Mouse (Mus musculus) limb, embryonic 12.5 days (tissue): ENCODE data around the gene Gdf1. TPM values are rescaled to one million over a fixed set of nuclear protein-coding genes. Genes with fewer than 3 reads are reported as not detected.
A peak's percentile ranks its signal among the peaks of the same experiment; 100 is the strongest.

Experiments
- ATAC-seq: fragments of 200-750 bp; cut with Nextera tagmentation; 2 replicates; pipeline ENCODE4 v1.8.0; 2017; ENCODE audit warnings: low read depth, moderate TSS enrichment; ENCODE audit not compliant: insufficient number of reproducible peaks, insufficient read depth, low FRiP score, low TSS enrichment
- H3K27ac ChIP-seq: fragments of 300-500 bp; sonication (generic); 2 replicates; pipeline ENCODE4 v1.5.1; 2016; ENCODE audit warnings: mild to moderate bottlenecking, moderate library complexity
- H3K27me3 ChIP-seq: fragments of 300-500 bp; sonication (generic); 2 replicates; pipeline ENCODE4 v1.6.1; 2016; ENCODE audit warnings: mild to moderate bottlenecking, moderate library complexity
- H3K36me3 ChIP-seq: fragments of 300-500 bp; sonication (generic); 2 replicates; pipeline ENCODE4 v1.6.1; 2016; ENCODE audit warnings: mild to moderate bottlenecking, moderate library complexity
- H3K4me1 ChIP-seq: fragments of 300-500 bp; sonication (generic); replicated peaks from 2 replicates; pipeline ENCODE4 v1.6.1; 2016
- H3K4me2 ChIP-seq: fragments of 300-500 bp; sonication (generic); 2 replicates; pipeline ENCODE4 v1.6.1; 2016; ENCODE audit warnings: mild to moderate bottlenecking, moderate library complexity
- H3K4me3 ChIP-seq: fragments of 300-500 bp; sonication (generic); replicated peaks from 2 replicates; pipeline ENCODE4 v1.5.1; 2016; ENCODE audit warnings: mild to moderate bottlenecking
- H3K9ac ChIP-seq: fragments of 300-500 bp; sonication (generic); replicated peaks from 2 replicates; pipeline ENCODE4 v1.6.1; 2016; ENCODE audit warnings: mild to moderate bottlenecking, moderate library complexity
- H3K9me3 ChIP-seq: fragments of 300-500 bp; sonication (generic); 2 replicates; pipeline ENCODE4 v1.6.1; 2016; ENCODE audit warnings: mild to moderate bottlenecking, moderate library complexity
- WGBS: fragments of 180-500 bp; shearing (Covaris S2); methylation state at CpG from one replicate; pipeline ENCODE4 v1.1.7; 2016; 5-methylcytosine and 5-hydroxymethylcytosine counted together
- polyA plus RNA-seq: library from polyadenylated mRNA; unstranded; fragments of >200 nt; fragmentation: Nextera tagmentation; extraction: Ambion mirVana; gene quantifications from 2 replicates; pipeline ENCODE4 v1.2.1, GENCODE M21; 2016

The Gdf1 gene
- polyA plus RNA-seq, 1 experiment from 2014 or later = 3.7 TPM

DNA sequence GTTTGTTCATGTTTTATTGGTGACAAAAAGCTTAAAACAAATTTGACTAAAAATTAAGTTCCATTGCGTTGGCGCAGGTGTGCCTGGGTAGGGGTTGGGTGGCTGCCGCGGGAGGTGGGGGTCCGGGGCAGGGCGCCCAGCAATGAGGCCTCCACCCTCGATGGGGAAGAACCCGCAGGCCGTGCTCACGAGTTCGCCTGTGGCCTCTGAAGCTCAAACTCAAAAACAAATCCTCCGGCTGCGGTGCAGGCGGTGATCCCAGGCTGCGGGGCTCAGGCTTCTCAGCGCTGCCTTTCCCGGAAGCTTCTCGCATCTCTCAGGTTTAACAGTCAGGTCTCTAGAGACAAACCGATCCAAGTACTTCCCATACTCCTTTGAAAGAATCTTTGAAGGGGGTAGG, 1.9 kb downstream of the Gdf1 start:
- WGBS = 67% methylated on average over 19 of the region's 19 CpGs
- H3K9ac ChIP-seq = no peak overlapping the region
- H3K4me1 ChIP-seq = peaks cover 34% of the 10 kb centered on the region
- H3K9me3 ChIP-seq = no peaks in the 10 kb centered on the region
- peaks cover 24% of the 10 kb centered on the region for H3K27me3 ChIP-seq
- no peak overlapping the region for H3K4me2 ChIP-seq
- ATAC-seq = no peak
- no peak overlapping the region; the same call in 1 of the 2 replicates for H3K27ac ChIP-seq
- 0 out of 2 replicates have a peak overlapping the region, but pooled peaks have one; percentile 23 for H3K4me3 ChIP-seq
- peaks cover 70% of the 10 kb centered on the region for H3K36me3 ChIP-seq

DNA sequence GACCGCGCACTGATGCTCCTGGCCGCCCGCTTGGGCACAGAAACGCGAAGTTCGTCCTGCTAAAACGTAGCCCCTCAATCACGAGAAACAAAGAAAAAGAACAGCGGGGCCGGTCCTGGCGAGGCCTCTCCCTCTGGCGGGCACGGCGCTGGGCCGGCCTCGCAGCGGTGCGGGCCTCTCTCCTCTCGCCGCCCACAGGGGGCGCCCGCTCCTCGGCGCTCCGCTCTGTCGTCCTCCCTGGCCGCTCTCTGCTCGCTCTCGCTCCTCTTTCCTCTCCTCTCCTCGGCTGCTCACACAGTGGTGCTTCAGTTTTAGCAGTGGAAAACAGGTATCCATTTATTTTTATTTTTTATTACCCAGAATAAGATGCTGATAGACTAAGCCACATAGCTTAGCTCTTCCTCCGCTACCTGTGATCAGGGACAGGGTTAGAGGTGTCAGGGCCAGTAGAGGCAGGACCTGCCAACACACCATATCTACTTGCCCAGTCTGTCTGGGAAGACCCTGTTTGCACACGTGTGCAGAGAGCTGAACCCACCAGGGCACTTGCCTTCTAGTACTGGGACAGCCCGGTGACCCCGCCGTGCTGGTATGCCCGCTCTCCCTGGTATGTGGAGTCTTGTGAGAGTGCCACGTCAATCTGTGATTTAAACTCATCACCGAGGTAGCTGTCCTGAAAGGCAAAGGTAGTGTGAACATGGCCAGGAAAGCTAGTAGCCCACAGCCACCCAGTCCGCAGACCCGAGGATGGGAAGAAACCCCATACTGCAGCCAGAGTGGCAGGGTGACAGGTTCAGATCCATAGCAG, 2.7 kb downstream of the Gdf1 start:
- H3K4me1 ChIP-seq = peaks cover 34% of the 10 kb centered on the region
- peaks cover 76% of the 10 kb centered on the region for H3K36me3 ChIP-seq
- no peak overlapping the region for H3K9ac ChIP-seq
- no peak overlapping the region for H3K4me2 ChIP-seq
- peak overlapping the region; percentile 64; the same call in 1 of the 2 replicates for H3K27ac ChIP-seq
- ATAC-seq = peak; percentile 62
- H3K9me3 ChIP-seq = no peaks in the 10 kb centered on the region
- WGBS = 24% methylated on average over 41 of the region's 41 CpGs
- no peak overlapping the region for H3K4me3 ChIP-seq
- peaks cover 24% of the 10 kb centered on the region for H3K27me3 ChIP-seq

DNA sequence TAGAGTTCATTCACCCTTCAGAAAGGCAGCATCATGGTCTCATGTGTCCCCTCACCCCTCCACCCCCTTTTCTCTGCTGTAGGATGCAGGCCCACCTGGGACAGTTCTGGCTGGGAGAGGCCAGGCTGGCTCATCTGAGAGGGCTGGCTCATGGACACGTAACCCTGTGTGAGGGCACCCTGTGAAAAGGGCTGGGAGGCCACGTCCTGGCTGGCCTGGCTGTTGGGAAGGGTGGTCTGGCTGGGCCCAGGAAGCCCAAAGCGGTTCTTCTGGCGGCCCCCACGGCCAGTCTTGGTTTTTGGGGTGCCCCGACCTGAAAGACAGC, 3.2 kb downstream of the Gdf1 start:
- no peak for ATAC-seq
- H3K27me3 ChIP-seq = peaks cover 24% of the 10 kb centered on the region
- 96% methylated on average over 6 of the region's 6 CpGs for WGBS
- peaks cover 79% of the 10 kb centered on the region for H3K36me3 ChIP-seq
- H3K27ac ChIP-seq = no peak overlapping the region
- peaks cover 34% of the 10 kb centered on the region for H3K4me1 ChIP-seq
- H3K4me3 ChIP-seq = no peak overlapping the region
- H3K4me2 ChIP-seq = no peak overlapping the region
- no peaks in the 10 kb centered on the region for H3K9me3 ChIP-seq
- H3K9ac ChIP-seq = no peak overlapping the region

DNA sequence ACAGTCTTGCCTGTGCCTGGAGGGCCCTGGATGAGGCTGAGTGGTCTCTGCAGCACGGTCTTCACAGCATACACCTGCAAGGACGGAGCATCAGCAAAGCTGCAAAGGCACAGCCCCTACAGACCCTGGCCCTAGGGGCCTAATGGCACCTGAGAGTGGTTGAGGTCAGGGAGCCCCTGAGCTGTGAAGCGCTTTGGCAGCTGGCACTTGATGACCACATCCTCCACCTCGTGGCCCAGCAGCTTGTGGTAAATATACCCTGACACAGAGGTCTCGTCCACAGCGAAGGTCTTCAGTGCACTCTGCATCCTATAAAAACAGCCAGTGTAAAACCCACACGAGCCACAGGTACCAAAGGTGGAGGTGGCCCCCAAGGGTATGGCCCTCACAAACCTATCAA, 9.3 kb downstream of the Gdf1 start:
- WGBS = 90% methylated on average over 7 of the region's 7 CpGs
- Histone ChIP-seq H3K4me2 (no peak overlapping the region), H3K36me3 (peaks cover 99% of the 10 kb centered on the region), H3K27me3 (no peaks in the 10 kb centered on the region), H3K9ac (no peak overlapping the region), H3K9me3 (no peaks in the 10 kb centered on the region), H3K27ac (no peak overlapping the region), H3K4me3 (no peak overlapping the region), H3K4me1 (peaks cover 13% of the 10 kb centered on the region)
- ATAC-seq = no peak

DNA sequence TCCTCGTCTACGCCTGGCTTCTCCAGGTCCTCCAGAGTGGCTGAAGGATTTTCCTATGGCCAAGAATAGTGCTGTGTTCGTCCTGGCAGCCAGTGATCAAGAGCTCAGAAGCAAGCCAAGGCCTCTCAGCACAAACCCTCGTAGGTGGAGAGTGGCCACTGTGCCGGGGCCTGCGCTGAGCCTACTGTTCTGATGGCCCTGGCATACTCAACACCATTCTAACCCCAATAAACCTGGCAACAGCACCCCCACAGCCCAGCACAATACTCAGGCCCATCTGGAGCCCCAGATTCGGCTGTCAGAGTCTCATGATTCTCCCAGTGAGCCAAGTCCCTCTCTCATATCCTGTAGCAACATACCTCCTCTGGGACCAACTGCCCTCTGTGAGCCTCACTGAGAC, 11.0 kb downstream of the Gdf1 start:
- ATAC-seq = no peak
- H3K9ac ChIP-seq = no peak overlapping the region
- H3K9me3 ChIP-seq = no peaks in the 10 kb centered on the region
- H3K4me2 ChIP-seq = no peak overlapping the region
- 85% methylated on average over 7 of the region's 7 CpGs for WGBS
- no peak overlapping the region for H3K4me3 ChIP-seq
- no peak overlapping the region for H3K27ac ChIP-seq
- H3K36me3 ChIP-seq = peaks cover 91% of the 10 kb centered on the region
- no peaks in the 10 kb centered on the region for H3K27me3 ChIP-seq
- H3K4me1 ChIP-seq = peaks cover 25% of the 10 kb centered on the region

DNA sequence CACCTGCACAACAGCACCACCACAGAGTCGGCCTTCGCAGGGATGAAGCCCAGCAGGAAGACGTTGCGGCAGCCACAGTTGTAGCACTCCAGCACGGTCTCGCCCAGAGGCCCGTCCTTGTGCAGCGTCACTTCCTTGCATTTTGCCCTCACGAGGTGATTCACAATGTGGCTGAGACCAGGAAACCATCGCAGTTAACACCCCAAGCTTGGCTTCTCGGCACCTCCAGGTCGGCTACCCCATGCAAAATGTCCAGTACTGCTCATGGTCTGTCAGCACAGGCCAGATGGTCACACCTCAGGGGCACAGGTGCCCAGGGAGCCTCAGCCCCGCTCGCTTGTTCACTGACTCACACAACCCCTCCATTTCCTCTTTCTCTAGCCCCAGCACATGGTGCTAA, 12.4 kb downstream of the Gdf1 start:
- Histone ChIP-seq H3K27me3 (no peaks in the 10 kb centered on the region), H3K4me2 (no peak overlapping the region), H3K27ac (no peak overlapping the region), H3K9me3 (no peaks in the 10 kb centered on the region), H3K9ac (no peak overlapping the region), H3K36me3 (peaks cover 87% of the 10 kb centered on the region), H3K4me1 (peaks cover 25% of the 10 kb centered on the region), H3K4me3 (no peak overlapping the region)
- WGBS = 84% methylated on average over 14 of the region's 14 CpGs
- ATAC-seq = no peak

DNA sequence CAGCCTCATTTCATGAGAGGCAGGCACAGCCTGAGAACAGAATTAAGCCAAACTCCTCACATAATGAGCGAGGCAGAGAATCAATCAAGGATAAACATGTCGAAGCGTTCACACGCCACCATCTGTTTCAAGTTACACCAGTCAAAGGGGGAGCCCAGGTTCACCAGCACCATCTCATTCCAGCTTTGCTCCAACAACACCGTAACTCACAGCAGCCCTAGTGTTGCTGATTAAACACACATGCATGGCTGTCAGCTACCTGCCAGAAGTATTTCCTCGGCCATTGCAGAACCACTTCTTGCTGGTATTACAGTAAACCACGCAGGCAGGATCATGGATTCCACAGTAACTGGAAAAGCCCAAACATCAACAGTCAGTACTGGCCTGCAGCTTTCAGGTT, 13.5 kb downstream of the Gdf1 start:
- H3K27ac ChIP-seq = peak overlapping the region; percentile 64
- no peaks in the 10 kb centered on the region for H3K9me3 ChIP-seq
- no peak overlapping the region for H3K9ac ChIP-seq

DNA sequence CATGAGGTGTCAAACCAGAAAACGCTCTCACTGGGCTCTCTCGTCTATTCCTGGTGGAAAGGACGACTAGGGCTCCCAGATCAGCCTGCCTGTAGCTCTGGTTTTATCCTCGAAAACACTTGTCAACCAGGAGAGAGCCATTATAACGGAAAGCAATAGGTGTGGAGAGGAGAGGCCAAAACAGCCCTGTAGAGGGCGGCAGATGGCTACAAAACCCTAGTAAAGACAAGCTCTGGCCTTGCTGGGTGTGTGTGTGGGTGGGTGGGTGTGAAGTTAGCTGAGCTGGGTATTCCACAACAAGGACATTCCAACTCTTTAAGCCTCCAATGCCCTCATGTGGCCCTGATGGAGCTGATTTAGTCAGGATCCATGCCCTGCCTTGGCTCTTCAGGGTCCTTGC, 14.1 kb downstream of the Gdf1 start:
- Histone ChIP-seq H3K4me1 (peaks cover 34% of the 10 kb centered on the region), H3K9me3 (no peaks in the 10 kb centered on the region), H3K4me2 (no peak overlapping the region), H3K36me3 (peaks cover 84% of the 10 kb centered on the region), H3K4me3 (no peak overlapping the region), H3K27ac (peak overlapping the region; percentile 64), H3K27me3 (no peaks in the 10 kb centered on the region), H3K9ac (no peak overlapping the region)
- no peak for ATAC-seq
- WGBS = 47% methylated on average over 6 of the region's 6 CpGs

More for the DNA sequence above, 13.5 kb downstream of the Gdf1 start:
- Histone ChIP-seq H3K36me3 (peaks cover 84% of the 10 kb centered on the region), H3K4me2 (no peak overlapping the region), H3K27me3 (no peaks in the 10 kb centered on the region), H3K4me3 (no peak overlapping the region), H3K4me1 (peaks cover 28% of the 10 kb centered on the region)
- WGBS = 24% methylated on average over 7 of the region's 7 CpGs
- peak; percentile 28; the same call in 1 of the 2 replicates for ATAC-seq

DNA sequence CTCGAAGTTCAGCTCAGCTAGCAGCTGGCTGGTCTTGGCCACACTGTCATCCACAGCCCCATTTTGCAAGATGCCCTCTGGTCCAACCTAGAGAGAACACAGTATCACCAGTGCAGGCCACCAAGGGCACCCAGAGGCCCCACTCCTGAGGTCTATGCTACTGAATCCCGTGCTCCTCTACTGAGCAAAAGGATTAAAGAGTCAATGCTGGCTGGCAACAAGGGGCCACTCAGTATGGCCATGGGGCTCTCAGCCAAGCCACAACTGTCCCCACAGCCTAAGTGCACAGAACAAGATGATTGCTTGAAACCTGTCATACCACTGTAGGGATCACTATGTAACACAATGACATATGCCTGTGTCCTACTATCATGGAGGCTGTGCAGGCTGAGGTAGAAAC, 14.7 kb downstream of the Gdf1 start:
- peaks cover 84% of the 10 kb centered on the region for H3K36me3 ChIP-seq
- peaks cover 40% of the 10 kb centered on the region for H3K4me1 ChIP-seq
- ATAC-seq = no peak
- H3K27me3 ChIP-seq = no peaks in the 10 kb centered on the region
- H3K9me3 ChIP-seq = no peaks in the 10 kb centered on the region
- H3K27ac ChIP-seq = peak overlapping the region; percentile 64
- no peak overlapping the region; the same call in 1 of the 2 replicates for H3K9ac ChIP-seq
- no peak overlapping the region for H3K4me2 ChIP-seq
- 79% methylated on average over 2 of the region's 2 CpGs for WGBS
- no peak overlapping the region for H3K4me3 ChIP-seq

DNA sequence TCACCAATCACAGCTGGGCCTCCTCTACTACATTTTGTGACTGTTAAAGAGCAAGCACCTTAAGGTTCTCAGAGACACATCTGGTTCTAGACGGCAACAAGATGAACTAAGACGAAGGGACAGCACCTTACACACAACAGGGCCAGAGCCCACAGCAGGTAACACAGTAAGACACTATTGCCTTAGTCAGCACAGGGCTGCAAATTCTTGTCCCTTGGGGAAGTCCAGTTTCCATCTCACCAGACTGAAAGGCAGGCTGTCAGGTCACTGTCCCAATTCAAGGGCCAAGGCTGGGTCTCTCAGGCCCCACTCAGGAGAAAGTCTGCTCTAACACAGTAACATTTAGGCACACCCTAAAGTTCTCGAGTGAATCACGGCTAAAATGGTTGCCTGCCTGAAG, 17.8 kb downstream of the Gdf1 start:
- Histone ChIP-seq H3K27ac (no peak overlapping the region), H3K4me1 (peaks cover 68% of the 10 kb centered on the region), H3K4me3 (no peak overlapping the region), H3K36me3 (peaks cover 68% of the 10 kb centered on the region), H3K9me3 (no peaks in the 10 kb centered on the region), H3K9ac (no peak overlapping the region), H3K27me3 (no peaks in the 10 kb centered on the region), H3K4me2 (no peak overlapping the region)
- 85% methylated on average over 4 of the region's 4 CpGs for WGBS
- ATAC-seq = no peak

DNA sequence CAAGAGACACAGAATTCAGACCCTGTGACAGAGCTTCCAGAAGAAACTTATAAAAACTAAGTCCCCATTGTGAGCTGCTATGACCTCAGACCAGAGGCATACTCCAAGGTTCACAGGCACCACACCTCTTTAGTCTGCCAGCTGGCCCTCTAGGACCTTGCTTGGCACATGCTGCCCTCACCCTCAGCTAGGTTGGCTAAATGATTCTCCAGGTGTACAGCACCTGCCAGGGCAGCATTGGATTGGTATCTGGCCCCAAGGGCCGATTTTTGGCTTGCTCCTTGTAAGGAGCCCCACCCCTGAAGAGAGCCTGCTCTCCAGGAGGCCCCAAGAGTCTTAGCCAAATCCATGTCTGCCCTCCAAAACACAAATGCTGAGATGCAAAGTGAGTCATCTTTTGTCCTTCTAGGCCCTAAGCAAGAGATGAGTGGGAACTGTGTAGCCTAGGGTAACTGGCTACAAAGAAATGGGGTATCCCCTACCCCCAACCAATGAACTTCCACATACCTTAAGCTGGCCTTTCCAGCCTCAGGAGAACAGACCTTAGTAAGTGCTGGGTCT, 18.3 kb downstream of the Gdf1 start:
- Histone ChIP-seq H3K9me3 (no peaks in the 10 kb centered on the region), H3K4me2 (no peak overlapping the region), H3K36me3 (peaks cover 63% of the 10 kb centered on the region), H3K27me3 (no peaks in the 10 kb centered on the region), H3K9ac (no peak overlapping the region), H3K4me1 (peaks cover 64% of the 10 kb centered on the region), H3K27ac (no peak overlapping the region), H3K4me3 (no peak overlapping the region)
- WGBS = 78% methylated on average over 1 of the region's 1 CpGs
- no peak for ATAC-seq
